Mouse (Mus musculus): ENCODE measurements around the gene Pard3.

DNA sequence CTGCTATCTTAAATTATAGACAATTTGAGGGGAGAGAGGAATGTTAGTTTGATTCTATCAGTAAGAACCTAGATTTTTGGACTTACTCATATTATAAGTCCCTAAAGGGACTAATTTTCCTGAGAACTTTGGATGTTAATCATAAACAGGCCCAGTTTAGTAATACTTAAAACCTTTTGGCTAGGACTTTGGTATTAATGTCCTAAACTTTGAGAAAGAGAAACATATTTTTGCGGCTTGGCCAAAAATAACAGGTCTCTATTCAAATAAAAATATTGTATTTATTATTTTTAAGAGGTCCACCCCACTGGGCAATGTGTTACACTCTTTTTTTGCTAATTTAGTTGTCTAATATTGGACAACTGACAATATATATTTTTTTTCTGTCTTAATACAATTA is 271.5 kb downstream of the Pard3 start:
- TF ChIP-seq CTCF (IDR thresholded peaks at IDR 0.05; ENCODE audit: borderline replicate concordance, extremely low read depth, insufficient read depth, insufficient read length) (no peak), POLR2A (IDR thresholded peaks at IDR 0.05; ENCODE audit: borderline replicate concordance, extremely low read depth, insufficient read depth, insufficient read length, poor library complexity, severe bottlenecking) (no peak)
